Mouse (Mus musculus) liver, embryonic 13.5 days (tissue): ENCODE measurements around the gene Gpn1. TPM values are rescaled to one million over a fixed set of nuclear protein-coding genes. Genes with fewer than 3 reads are reported as not detected.

Source experiments
- ATAC-seq: fragments of 200-750 bp; cut with Nextera tagmentation; 2 replicates; pipeline ENCODE4 v1.8.0; 2017; ENCODE audit warnings: low read depth, mild to moderate bottlenecking, moderate number of reproducible peaks, moderate library complexity
- DNase-seq: peaks from one replicate; pipeline ENCODE4 v3.0.0; 2022
- H3K27ac ChIP-seq: fragments of 300-500 bp; sonication (generic); 2 replicates; pipeline ENCODE4 v1.5.1; 2015; ENCODE audit warnings: moderate library complexity, mild to moderate bottlenecking, inconsistent platforms
- H3K27me3 ChIP-seq: fragments of 300-500 bp; sonication (generic); 2 replicates; pipeline ENCODE4 v1.6.1; 2015; ENCODE audit warnings: mild to moderate bottlenecking, inconsistent platforms
- H3K36me3 ChIP-seq: fragments of 300-500 bp; sonication (generic); 2 replicates; pipeline ENCODE4 v1.6.1; 2015; ENCODE audit warnings: mild to moderate bottlenecking, inconsistent platforms
- H3K4me1 ChIP-seq: fragments of 300-500 bp; sonication (generic); replicated peaks from 2 replicates; pipeline ENCODE4 v1.6.1; 2015; ENCODE audit warnings: inconsistent platforms
- H3K4me2 ChIP-seq: fragments of 300-500 bp; sonication (generic); 2 replicates; pipeline ENCODE4 v1.6.1; 2015; ENCODE audit warnings: inconsistent platforms, mild to moderate bottlenecking, moderate library complexity
- H3K4me3 ChIP-seq: fragments of 300-500 bp; sonication (generic); replicated peaks from 2 replicates; pipeline ENCODE4 v1.5.1; 2015; ENCODE audit warnings: mild to moderate bottlenecking, inconsistent platforms
- H3K9ac ChIP-seq: fragments of 300-500 bp; sonication (generic); 2 replicates; pipeline ENCODE4 v1.6.1; 2015; ENCODE audit warnings: mild to moderate bottlenecking, inconsistent platforms
- H3K9me3 ChIP-seq: fragments of 300-500 bp; sonication (generic); replicated peaks from 2 replicates; pipeline ENCODE4 v1.6.1; 2016; ENCODE audit warnings: inconsistent platforms
- WGBS: fragments of 180-500 bp; shearing (Covaris S2); methylation state at CpG from one replicate; pipeline ENCODE4 v1.1.7; 2015; ENCODE audit not compliant: insufficient replicate concordance; 5-methylcytosine and 5-hydroxymethylcytosine counted together
- polyA plus RNA-seq: library from polyadenylated mRNA; unstranded; fragments of >200 nt; fragmentation: Nextera tagmentation; extraction: Ambion mirVana; gene quantifications from 2 replicates; pipeline ENCODE4 v1.2.1, GENCODE M21; 2015

The Gpn1 gene
- polyA plus RNA-seq, 1 experiment from 2014 or later, result 26.3 TPM

GRCm38 (mm10) chr5:31560352-31560751, 65.8 kb downstream of the Gpn1 start:
- H3K27ac ChIP-seq, result no peak overlapping the region
- no peaks in the 10 kb centered on the region for H3K27me3 ChIP-seq
- no peak for ATAC-seq
- no peak overlapping the region for H3K4me3 ChIP-seq
- H3K36me3 ChIP-seq, result peaks cover 29% of the 10 kb centered on the region
- H3K4me1 ChIP-seq, result no peaks in the 10 kb centered on the region
- H3K9ac ChIP-seq, result no peak overlapping the region
- WGBS, result 78% methylated on average over 2 of the region's 2 CpGs
- no peak for DNase-seq
- H3K4me2 ChIP-seq, result no peak overlapping the region
- H3K9me3 ChIP-seq, result no peaks in the 10 kb centered on the region

DNA sequence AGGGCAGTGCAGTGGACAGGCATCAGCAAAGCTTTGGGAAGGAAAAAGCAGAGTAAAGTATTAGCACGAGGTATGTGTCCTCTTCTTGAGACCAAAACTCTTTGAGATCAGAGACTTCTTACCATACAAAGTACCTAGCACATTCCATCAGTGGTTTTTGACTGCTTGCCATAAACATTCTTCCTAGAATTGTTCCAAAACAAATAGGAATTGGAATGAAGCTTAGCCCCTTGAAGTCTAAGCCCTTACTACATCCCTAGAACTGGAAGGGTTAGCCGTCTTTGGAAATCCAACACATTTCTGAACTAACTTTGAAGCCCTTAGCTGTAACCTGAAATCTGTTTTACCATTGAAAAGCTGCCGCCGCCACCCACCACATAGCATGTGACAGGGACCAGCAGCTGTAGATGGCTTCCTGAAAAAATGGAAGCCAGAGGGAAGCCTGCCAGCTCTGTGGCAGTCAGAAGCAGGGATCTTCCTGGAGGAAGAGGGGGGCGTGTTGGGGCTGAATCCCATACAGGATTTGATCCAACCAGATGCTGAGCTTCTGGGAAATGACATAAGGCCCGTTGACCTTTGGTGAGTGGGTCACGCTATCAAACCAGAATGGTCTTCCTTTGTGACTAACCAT, 67.6 kb downstream of the Gpn1 start:
- no peak overlapping the region for H3K4me2 ChIP-seq
- H3K4me3 ChIP-seq, result no peak overlapping the region
- DNase-seq, result no peak
- no peaks in the 10 kb centered on the region for H3K4me1 ChIP-seq
- H3K9ac ChIP-seq, result no peak overlapping the region
- ATAC-seq, result no peak
- H3K9me3 ChIP-seq, result no peaks in the 10 kb centered on the region
- 75% methylated on average over 7 of the region's 7 CpGs for WGBS
- H3K36me3 ChIP-seq, result peaks cover 17% of the 10 kb centered on the region
- no peak overlapping the region for H3K27ac ChIP-seq
- H3K27me3 ChIP-seq, result no peaks in the 10 kb centered on the region

Other genes starting within 250 kb of the Gpn1 start
- gene Krtcap3, start 243.1 kb upstream of the Gpn1 start, polyA plus RNA-seq, result 3.4 and 4.4 TPM in 2 replicates
- gene Ift172, start 203.6 kb upstream of the Gpn1 start, polyA plus RNA-seq, result 4.4 and 6.7 TPM in 2 replicates
- gene Fndc4, start 198.7 kb upstream of the Gpn1 start, polyA plus RNA-seq, result 5.8 and 6.7 TPM in 2 replicates
- gene Gckr, start 197.3 kb upstream of the Gpn1 start, polyA plus RNA-seq, result 10.8 and 13.8 TPM in 2 replicates
- gene Zfp512, start 42.3 kb upstream of the Gpn1 start, polyA plus RNA-seq, result 14.5 and 16.3 TPM in 2 replicates
- not detected in 2 replicates for gene 4930548H24Rik, start 9.0 kb upstream of the Gpn1 start, polyA plus RNA-seq
- 14.7 and 15.7 TPM in 2 replicates for gene Slc4a1ap, start 32.3 kb downstream of the Gpn1 start, polyA plus RNA-seq
- 8.7 and 10.6 TPM in 2 replicates for gene Supt7l, start 33.1 kb downstream of the Gpn1 start, polyA plus RNA-seq
- 240 and 241 TPM in 2 replicates for gene Mrpl33, start 102.2 kb downstream of the Gpn1 start, polyA plus RNA-seq
- 21.2 and 22.9 TPM in 2 replicates for gene Rbks, start 202.9 kb downstream of the Gpn1 start, polyA plus RNA-seq
- gene Babam2, start 202.9 kb downstream of the Gpn1 start, polyA plus RNA-seq, result 37.1 and 43.2 TPM in 2 replicates